Mouse (Mus musculus) intestine, embryonic 15.5 days (tissue): ENCODE measurements around the gene Gm16253. TPM values are rescaled to one million over a fixed set of nuclear protein-coding genes. Genes with fewer than 3 reads are reported as not detected.

ENCODE experiments used
- ATAC-seq: fragments of 200-750 bp; cut with Nextera tagmentation; 2 replicates; pipeline ENCODE4 v1.8.0; 2017; ENCODE audit warnings: moderate TSS enrichment, moderate library complexity
- H3K27ac ChIP-seq: fragments of 300-500 bp; sonication (generic); 2 replicates; pipeline ENCODE4 v1.5.1; 2015; ENCODE audit warnings: mild to moderate bottlenecking, inconsistent platforms
- H3K27me3 ChIP-seq: fragments of 300-500 bp; sonication (generic); replicated peaks from 2 replicates; pipeline ENCODE4 v1.6.1; 2015; ENCODE audit warnings: inconsistent platforms
- H3K36me3 ChIP-seq: fragments of 300-500 bp; sonication (generic); 2 replicates; pipeline ENCODE4 v1.6.1; 2015; ENCODE audit warnings: inconsistent platforms
- H3K4me1 ChIP-seq: fragments of 300-500 bp; sonication (generic); replicated peaks from 2 replicates; pipeline ENCODE4 v1.6.1; 2015; ENCODE audit warnings: inconsistent platforms
- H3K4me2 ChIP-seq: fragments of 300-500 bp; sonication (generic); replicated peaks from 2 replicates; pipeline ENCODE4 v1.6.1; 2015; ENCODE audit warnings: mild to moderate bottlenecking, inconsistent platforms
- H3K4me3 ChIP-seq: fragments of 300-500 bp; sonication (generic); replicated peaks from 2 replicates; pipeline ENCODE4 v1.5.1; 2015; ENCODE audit warnings: inconsistent platforms
- H3K9ac ChIP-seq: fragments of 300-500 bp; sonication (generic); 2 replicates; pipeline ENCODE4 v1.6.1; 2015; ENCODE audit warnings: inconsistent platforms
- H3K9me3 ChIP-seq: fragments of 300-500 bp; sonication (generic); 2 replicates; pipeline ENCODE4 v1.6.1; 2016; ENCODE audit warnings: inconsistent platforms
- WGBS: fragments of 180-500 bp; shearing (Covaris S2); methylation state at CpG from one replicate; pipeline ENCODE4 v1.1.7; 2015; 5-methylcytosine and 5-hydroxymethylcytosine counted together
- polyA plus RNA-seq: library from polyadenylated mRNA; unstranded; fragments of >200 nt; fragmentation: Nextera tagmentation; extraction: Ambion mirVana; gene quantifications from 2 replicates; pipeline ENCODE4 v1.2.1, GENCODE M21; 2015

The Gm16253 gene
- 0.67 and 1.5 TPM in 2 replicates for polyA plus RNA-seq

DNA sequence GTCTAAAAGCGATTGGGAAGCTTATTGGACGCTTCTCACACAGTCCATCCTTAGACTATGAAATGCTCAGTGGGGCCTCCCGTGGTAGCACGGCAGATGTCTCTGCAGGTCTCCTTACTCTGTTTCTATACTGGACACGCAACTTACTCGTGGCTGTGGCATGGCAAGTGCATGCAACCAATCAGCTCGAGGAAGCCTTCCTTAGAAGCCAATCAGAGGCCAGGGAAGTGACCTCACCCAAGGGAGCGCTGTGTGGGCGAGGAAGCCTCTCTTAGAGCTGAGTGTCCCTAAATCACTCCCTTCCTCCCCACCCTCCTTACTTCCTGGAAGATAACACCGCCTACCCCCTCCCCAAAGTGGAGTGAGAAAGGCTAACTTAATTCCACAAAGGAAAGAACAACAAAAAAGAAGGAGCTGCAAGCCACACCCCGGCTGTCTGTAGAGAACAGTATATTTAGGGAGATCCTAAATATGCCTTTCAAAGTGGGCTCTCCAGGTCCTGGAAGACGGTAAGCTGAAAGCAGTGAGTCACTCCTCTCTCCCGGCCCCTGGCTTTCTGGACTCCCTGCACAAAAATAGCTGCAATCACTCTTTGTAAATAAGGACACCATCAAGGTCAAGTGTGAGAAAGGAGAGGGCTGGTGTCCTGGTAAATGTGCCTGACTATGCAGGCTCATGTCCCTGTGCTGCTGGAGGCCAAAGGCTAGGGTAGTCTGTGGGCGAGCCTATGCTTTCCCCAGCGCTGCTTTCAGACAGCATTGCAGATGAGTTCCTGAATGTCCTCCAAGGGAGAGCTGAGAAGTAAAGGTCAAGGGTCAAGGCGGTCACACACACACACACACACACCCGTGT, at the start of gene Gm16253:
Gene Gm16253 (plus strand): TSS at position 295 of the 852 bp plus-strand sequence.
- H3K9me3 ChIP-seq = no peaks in the 10 kb centered on the region
- ATAC-seq = peak; percentile 88
- peak within 1 kb of the TSS; percentile 93 for H3K27ac ChIP-seq
- WGBS = 11% methylated on average over 17 of the region's 17 CpGs
- peaks cover 26% of the 10 kb centered on the region for H3K4me1 ChIP-seq
- peak within 1 kb of the TSS; percentile 9; the same call in 1 of the 2 replicates for H3K4me3 ChIP-seq
- H3K36me3 ChIP-seq = no peaks in the 10 kb centered on the region
- no peaks in the 10 kb centered on the region for H3K27me3 ChIP-seq
- H3K9ac ChIP-seq = no peak within 1 kb of the TSS
- peak within 1 kb of the TSS; percentile 52 for H3K4me2 ChIP-seq

- ATAC-seq = no peak
- no peak overlapping the region for H3K9ac ChIP-seq
- no peak overlapping the region for H3K4me2 ChIP-seq
- H3K9me3 ChIP-seq = no peaks in the 10 kb centered on the region
- no peak overlapping the region for H3K4me3 ChIP-seq
- peaks cover 35% of the 10 kb centered on the region for H3K27me3 ChIP-seq
- no peak overlapping the region for H3K27ac ChIP-seq
- 52% methylated on average over 9 of the region's 9 CpGs for WGBS
- H3K36me3 ChIP-seq = no peaks in the 10 kb centered on the region
- H3K4me1 ChIP-seq = peaks cover 8% of the 10 kb centered on the region
These were observed 48.3 kb upstream of the Gm16253 start for GRCm38 (mm10) chr3:96528506-96528905.

DNA sequence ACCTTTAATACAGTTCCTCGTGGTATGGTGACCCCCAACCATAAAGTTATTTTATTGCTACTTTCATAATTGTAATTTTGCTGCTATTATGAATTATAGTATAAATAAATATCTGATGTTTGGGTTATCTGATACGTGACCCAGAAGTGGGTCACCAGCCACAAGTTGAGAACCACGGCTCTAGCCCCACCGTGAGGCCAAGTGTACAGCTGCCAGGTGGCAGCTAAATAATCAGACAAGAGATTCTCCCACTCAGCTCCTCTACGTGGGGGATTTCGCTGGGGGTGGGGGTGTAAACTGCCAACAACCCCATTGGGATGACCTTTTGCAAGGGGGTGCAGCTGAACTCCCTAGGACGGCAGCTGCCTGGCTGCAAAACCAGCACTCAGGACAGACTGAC, 44.7 kb upstream of the Gm16253 start:
- ATAC-seq = no peak
- Histone ChIP-seq H3K27ac (no peak overlapping the region), H3K9ac (no peak overlapping the region), H3K4me3 (no peak overlapping the region), H3K4me2 (no peak overlapping the region), H3K27me3 (peaks cover 20% of the 10 kb centered on the region), H3K4me1 (peaks cover 3% of the 10 kb centered on the region), H3K36me3 (no peaks in the 10 kb centered on the region), H3K9me3 (no peaks in the 10 kb centered on the region)
- 54% methylated on average over 7 of the region's 7 CpGs for WGBS

- H3K4me3 ChIP-seq = no peak overlapping the region
- no peaks in the 10 kb centered on the region for H3K36me3 ChIP-seq
- no peaks in the 10 kb centered on the region for H3K4me1 ChIP-seq
- H3K4me2 ChIP-seq = no peak overlapping the region
- 60% methylated on average over 2 of the region's 2 CpGs for WGBS
- H3K9ac ChIP-seq = no peak overlapping the region
- no peak overlapping the region for H3K27ac ChIP-seq
- no peak for ATAC-seq
- H3K27me3 ChIP-seq = no peaks in the 10 kb centered on the region
- no peaks in the 10 kb centered on the region for H3K9me3 ChIP-seq
These were observed 42.5 kb upstream of the Gm16253 start for GRCm38 (mm10) chr3:96534300-96534699.

- Histone ChIP-seq H3K4me2 (no peak overlapping the region), H3K27me3 (no peaks in the 10 kb centered on the region), H3K9me3 (no peaks in the 10 kb centered on the region), H3K4me1 (no peaks in the 10 kb centered on the region), H3K9ac (no peak overlapping the region), H3K4me3 (no peak overlapping the region), H3K27ac (no peak overlapping the region), H3K36me3 (no peaks in the 10 kb centered on the region)
- ATAC-seq = no peak
- 73% methylated on average over 2 of the region's 2 CpGs for WGBS
These were observed 37.5 kb upstream of the Gm16253 start for GRCm38 (mm10) chr3:96539316-96539715.

DNA sequence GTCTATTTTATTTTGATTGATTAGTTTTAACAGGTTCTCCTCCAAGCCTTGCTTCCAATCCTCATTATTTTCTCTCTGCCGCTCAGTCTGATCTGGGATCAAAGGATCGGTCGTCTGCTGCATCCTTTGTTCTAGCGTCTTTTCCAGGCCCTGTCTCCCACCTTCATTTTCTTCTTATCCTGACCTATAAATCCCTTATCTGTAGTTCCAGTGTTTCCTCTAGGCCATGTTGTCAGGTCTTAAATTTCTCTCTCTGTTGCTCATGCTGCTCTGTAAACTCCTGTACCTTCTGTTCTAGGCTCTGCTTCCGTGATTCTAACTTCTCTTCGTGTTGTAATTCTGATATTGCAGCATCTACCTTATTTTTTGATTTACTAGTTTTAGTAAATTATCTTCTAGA, 36.0 kb upstream of the Gm16253 start:
- Histone ChIP-seq H3K4me3 (no peak overlapping the region), H3K27me3 (no peaks in the 10 kb centered on the region), H3K9me3 (no peaks in the 10 kb centered on the region), H3K36me3 (no peaks in the 10 kb centered on the region), H3K4me2 (no peak overlapping the region), H3K27ac (no peak overlapping the region), H3K4me1 (no peaks in the 10 kb centered on the region), H3K9ac (no peak overlapping the region)
- no peak for ATAC-seq
- 48% methylated on average over 6 of the region's 6 CpGs for WGBS

DNA sequence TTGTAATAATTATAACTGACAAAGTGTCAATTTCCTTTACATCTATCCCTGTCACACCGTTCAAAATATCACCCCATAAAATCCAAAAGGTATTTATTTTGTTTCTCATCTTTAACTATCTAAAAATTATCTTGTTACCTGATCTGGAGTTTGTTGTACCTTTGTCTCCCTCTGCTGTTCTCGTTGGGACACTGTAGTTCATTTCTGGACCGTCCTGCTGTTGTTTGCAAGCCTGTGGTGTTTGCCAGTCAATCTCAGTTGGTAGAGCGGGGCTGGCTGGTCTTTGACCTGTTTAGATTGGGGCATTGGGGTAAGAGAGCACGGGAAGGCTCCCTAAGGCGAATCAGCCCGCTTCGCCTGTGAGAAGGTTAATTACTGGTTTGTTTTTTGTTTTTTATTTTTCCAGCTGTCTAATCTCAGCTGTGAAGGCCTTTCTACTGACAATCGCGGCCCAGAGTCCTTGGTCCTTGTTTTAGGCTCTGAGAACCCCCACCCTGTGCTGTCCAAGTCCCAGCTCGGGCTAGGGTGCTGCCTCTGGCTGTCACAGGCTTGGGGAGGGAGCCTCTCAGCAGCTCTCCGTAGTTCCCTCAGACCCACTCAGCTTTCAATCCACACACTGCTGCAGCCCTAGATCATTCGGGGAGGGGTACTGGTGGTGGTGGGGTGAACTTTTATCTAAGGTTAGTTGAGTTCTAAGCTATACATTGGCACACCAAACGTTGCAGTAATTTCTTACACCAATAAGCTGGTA, 35.3 kb upstream of the Gm16253 start:
- no peaks in the 10 kb centered on the region for H3K4me1 ChIP-seq
- H3K4me2 ChIP-seq = no peak overlapping the region
- no peak overlapping the region for H3K27ac ChIP-seq
- no peak for ATAC-seq
- 21% methylated on average over 14 of the region's 14 CpGs for WGBS
- no peak overlapping the region for H3K9ac ChIP-seq
- H3K4me3 ChIP-seq = no peak overlapping the region
- H3K27me3 ChIP-seq = no peaks in the 10 kb centered on the region
- no peaks in the 10 kb centered on the region for H3K36me3 ChIP-seq
- no peaks in the 10 kb centered on the region for H3K9me3 ChIP-seq

- Histone ChIP-seq H3K9ac (no peak overlapping the region), H3K4me2 (no peak overlapping the region)
These were observed 34.2 kb upstream of the Gm16253 start for GRCm38 (mm10) chr3:96542554-96542953.

GRCm38 (mm10) chr3:96543345-96543744, 33.4 kb upstream of the Gm16253 start:
- Histone ChIP-seq H3K4me2 (no peak overlapping the region), H3K4me3 (no peak overlapping the region), H3K27me3 (no peaks in the 10 kb centered on the region), H3K9me3 (no peaks in the 10 kb centered on the region), H3K27ac (no peak overlapping the region), H3K9ac (no peak overlapping the region), H3K4me1 (no peaks in the 10 kb centered on the region), H3K36me3 (no peaks in the 10 kb centered on the region)
- 78% methylated on average over 11 of the region's 11 CpGs for WGBS
- ATAC-seq = no peak

More at GRCm38 (mm10) chr3:96542554-96542953, 34.2 kb upstream of the Gm16253 start:
- Histone ChIP-seq H3K4me1 (no peaks in the 10 kb centered on the region), H3K27ac (no peak overlapping the region), H3K4me3 (no peak overlapping the region), H3K9me3 (no peaks in the 10 kb centered on the region), H3K27me3 (no peaks in the 10 kb centered on the region), H3K36me3 (no peaks in the 10 kb centered on the region)
- WGBS = 79% methylated on average over 8 of the region's 8 CpGs
- no peak for ATAC-seq

DNA sequence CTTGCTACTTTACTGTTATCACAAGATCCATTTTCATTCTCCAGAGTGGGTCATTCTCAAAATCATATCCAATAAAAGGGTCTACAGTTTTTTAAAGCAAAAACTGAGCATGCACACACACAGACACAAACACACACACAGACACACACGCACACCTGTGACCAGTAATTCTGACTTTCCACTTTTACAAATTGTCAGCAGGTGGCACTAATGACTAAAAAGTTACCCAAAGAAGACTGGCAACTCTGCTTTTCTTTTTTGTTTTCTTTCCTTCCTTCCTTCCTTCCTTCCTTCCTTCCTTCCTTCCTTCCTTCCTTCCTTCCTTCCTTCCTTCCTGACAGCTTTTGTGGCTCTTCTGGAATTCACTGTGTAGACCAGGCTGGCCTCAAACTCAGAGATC, 31.2 kb upstream of the Gm16253 start:
- H3K4me2 ChIP-seq = no peak overlapping the region
- no peaks in the 10 kb centered on the region for H3K27me3 ChIP-seq
- no peaks in the 10 kb centered on the region for H3K9me3 ChIP-seq
- H3K4me3 ChIP-seq = no peak overlapping the region
- no peak overlapping the region for H3K27ac ChIP-seq
- H3K36me3 ChIP-seq = no peaks in the 10 kb centered on the region
- no peak for ATAC-seq
- H3K4me1 ChIP-seq = no peaks in the 10 kb centered on the region
- 26% methylated on average over 1 of the region's 1 CpGs for WGBS
- H3K9ac ChIP-seq = no peak overlapping the region

GRCm38 (mm10) chr3:96546880-96547279, 29.9 kb upstream of the Gm16253 start:
- no peak overlapping the region for H3K9ac ChIP-seq
- H3K4me2 ChIP-seq = no peak overlapping the region
- 51% methylated on average over 4 of the region's 4 CpGs for WGBS
- H3K36me3 ChIP-seq = no peaks in the 10 kb centered on the region
- H3K4me3 ChIP-seq = no peak overlapping the region
- peaks cover 5% of the 10 kb centered on the region; the same call in 1 of the 2 replicates for H3K4me1 ChIP-seq
- H3K9me3 ChIP-seq = no peaks in the 10 kb centered on the region
- peak; percentile 15; the same call in 1 of the 2 replicates for ATAC-seq
- H3K27ac ChIP-seq = no peak overlapping the region
- H3K27me3 ChIP-seq = no peaks in the 10 kb centered on the region

DNA sequence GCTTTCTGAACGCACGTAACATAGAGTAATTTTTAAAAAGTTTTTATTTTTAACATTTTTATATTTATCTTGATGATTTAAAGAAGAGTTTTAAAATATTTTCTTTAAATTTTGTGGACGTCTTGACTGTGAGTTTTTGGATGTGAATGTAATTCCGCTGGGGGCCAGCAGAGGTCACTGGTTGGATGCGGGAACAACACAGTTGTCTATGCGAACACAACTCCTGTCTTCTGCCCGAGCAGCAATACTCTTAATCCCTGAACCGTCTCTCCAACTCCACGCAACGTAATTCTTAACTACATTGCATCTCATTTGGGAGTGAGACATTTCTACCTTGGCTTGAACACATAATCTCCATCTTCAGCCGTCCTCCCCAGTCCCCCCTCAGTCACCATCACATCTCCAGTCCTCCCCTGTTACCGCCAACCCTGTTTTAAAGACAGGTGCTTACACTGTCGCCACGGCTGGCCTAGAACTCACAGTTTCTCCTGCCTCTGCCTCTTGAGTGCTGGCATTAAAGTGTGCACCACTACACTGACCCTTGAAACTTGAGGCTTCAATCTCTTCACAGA, 29.3 kb upstream of the Gm16253 start:
- Histone ChIP-seq H3K9ac (no peak overlapping the region), H3K4me1 (peaks cover 6% of the 10 kb centered on the region; the same call in 1 of the 2 replicates), H3K9me3 (no peaks in the 10 kb centered on the region), H3K27ac (no peak overlapping the region), H3K4me2 (no peak overlapping the region; the same call in 1 of the 2 replicates), H3K27me3 (no peaks in the 10 kb centered on the region), H3K36me3 (no peaks in the 10 kb centered on the region), H3K4me3 (no peak overlapping the region)
- ATAC-seq = peak; percentile 66
- 10% methylated on average over 14 of the region's 14 CpGs for WGBS
